Mouse (Mus musculus): Measurements from ENCODE around the gene 4921509C19Rik. TPM values are rescaled to one million over a fixed set of nuclear protein-coding genes. Genes with fewer than 3 reads are reported as not detected.
"Not testable (repeated sequence)": the region's sequence is repeated elsewhere in the genome, so short reads cannot be mapped to it uniquely, and the experiment has no call there.

4921509C19Rik gene
- total RNA-seq, 2 experiments from 2014 or later: not detected

- H3K4me3 ChIP-seq; DNase-seq; intact Hi-C loops (cut with DNase I); H3K27ac ChIP-seq: not testable (repeated sequence)
- TF ChIP-seq CTCF (IDR thresholded peaks at IDR 0.05): peak; percentile 30; the same call in 1 of the 2 replicates
These were observed 41.8 kb downstream of the 4921509C19Rik start for GRCm38 (mm10) chr2:151434203-151434602.

Other genes with a start within 250 kb of the 4921509C19Rik start
- gene Nsfl1c, start 18.0 kb upstream of the 4921509C19Rik start, total RNA-seq (2021): 10 to 100 TPM; 83.1 to 84.4 TPM
- 100 to 1,000 TPM; 159 to 181 TPM for gene Fkbp1a, start 66.3 kb upstream of the 4921509C19Rik start, total RNA-seq (2021)
- gene Sdcbp2, start 96.5 kb upstream of the 4921509C19Rik start, total RNA-seq (2021): under 1 TPM; 0.56 to 0.75 TPM
- 10 to 100 TPM; 31.7 to 35.9 TPM for gene Snph, start 156.4 kb upstream of the 4921509C19Rik start, total RNA-seq (2021)
- gene Rad21l, start 192.4 kb upstream of the 4921509C19Rik start, total RNA-seq (2021): not detected
- 1 to 10 TPM in 1 of 2 experiments, under 1 TPM in 1; 0.51 to 1.9 TPM for gene Tmem74b, start 225.9 kb upstream of the 4921509C19Rik start, total RNA-seq (2021)